Mouse (Mus musculus) CH12.LX (cell line): ENCODE measurements around the gene Foxe1. TPM values are rescaled to one million over a fixed set of nuclear protein-coding genes. Genes with fewer than 3 reads are reported as not detected.

Experiments
- DNase-seq: peaks from one replicate; pipeline ENCODE4 v3.0.0-alpha.2; 2013; ENCODE audit errors: extremely low read depth
- H3K27ac ChIP-seq: 2 replicates; pipeline ENCODE4 v1.5.1; 2012; ENCODE audit warnings: low read depth, mild to moderate bottlenecking, control low read depth, moderate library complexity; ENCODE audit not compliant: insufficient read depth
- H3K27me3 ChIP-seq: replicated peaks from 2 replicates; pipeline ENCODE3; 2012; ENCODE audit warnings: inconsistent platforms
- H3K36me3 ChIP-seq, 2 experiments: replicated peaks in 1 of 2; 2 replicates each; pipeline versions ENCODE3 to v1.6.1; 2012; ENCODE audit warnings: inconsistent platforms in 1 of 2, low read length in 1 of 2, mild to moderate bottlenecking in 1 of 2, mixed read lengths in 1 of 2, moderate library complexity in 1 of 2; ENCODE audit not compliant: control insufficient read depth in 1 of 2, insufficient read depth in 1 of 2
- H3K4me1 ChIP-seq, 2 experiments: 2 replicates each; pipeline ENCODE4 v1.6.1; 2012; ENCODE audit warnings: inconsistent platforms in 1 of 2, moderate library complexity in 1 of 2; ENCODE audit not compliant: insufficient read depth in 2 of 2, control insufficient read depth in 1 of 2
- H3K4me2 ChIP-seq: 2 replicates; pipeline ENCODE4 v1.6.1; 2012; ENCODE audit warnings: low read depth, mild to moderate bottlenecking, control low read depth; ENCODE audit not compliant: poor library complexity, insufficient read depth, severe bottlenecking
- H3K4me3 ChIP-seq, 3 experiments: fragments of 150-350 bp in 1 of 3; sonication (generic) in 1 of 3; replicated peaks in 1 of 3; 2 replicates each; pipeline versions ENCODE3 to v1.5.1; 2011 to 2012; ENCODE audit warnings: low read depth in 2 of 3, low read length in 2 of 3, mild to moderate bottlenecking in 2 of 3, moderate library complexity in 2 of 3, control low read depth in 1 of 3, improper control_type of control experiment in 1 of 3, inconsistent platforms in 1 of 3, mixed read lengths in 1 of 3; ENCODE audit not compliant: poor library complexity in 1 of 3
- H3K79me2 ChIP-seq: replicated peaks from 2 replicates; pipeline ENCODE4 v1.6.1; 2012; ENCODE audit warnings: mild to moderate bottlenecking, moderate library complexity; ENCODE audit not compliant: control insufficient read depth, poor library complexity, insufficient read depth, severe bottlenecking; ENCODE audit errors: extremely low read depth
- H3K9ac ChIP-seq: 2 replicates; pipeline ENCODE4 v1.6.1; 2012; ENCODE audit warnings: low read depth, mild to moderate bottlenecking, control low read depth, moderate library complexity; ENCODE audit not compliant: insufficient read depth
- H3K9me3 ChIP-seq: replicated peaks from 2 replicates; pipeline ENCODE3; 2012; ENCODE audit warnings: low read length, inconsistent platforms, mixed read lengths
- CHD2 ChIP-seq: IDR thresholded peaks from 2 replicates; pipeline ENCODE4 v1.6.1; 2011; ENCODE audit warnings: low read length, improper control_type of control experiment
- CTCF ChIP-seq, 2 experiments: IDR thresholded peaks in 1 of 2; conservative IDR thresholded peaks in 1 of 2; 2 replicates each; pipeline ENCODE4 v1.5.1; 2011 to 2012; ENCODE audit warnings: low read depth in 2 of 2, low read length in 2 of 2, improper control_type of control experiment in 1 of 2, inconsistent platforms in 1 of 2, mild to moderate bottlenecking in 1 of 2, moderate library complexity in 1 of 2
- ELF1 ChIP-seq: IDR thresholded peaks from 2 replicates; pipeline ENCODE4 v1.6.1; 2014; ENCODE audit warnings: low read depth, mild to moderate bottlenecking, inconsistent platforms, low read length, improper control_type of control experiment
- EP300 ChIP-seq: IDR thresholded peaks from 2 replicates; pipeline ENCODE4 v1.6.1; 2011; ENCODE audit warnings: low read length, improper control_type of control experiment
- JUN ChIP-seq: IDR thresholded peaks from 2 replicates; pipeline ENCODE4 v1.6.1; 2011; ENCODE audit warnings: low read depth, mild to moderate bottlenecking, low read length, improper control_type of control experiment, moderate library complexity; ENCODE audit not compliant: insufficient read depth
- KAT2A ChIP-seq: IDR thresholded peaks from 2 replicates; pipeline ENCODE4 v1.6.1; 2012; ENCODE audit warnings: low read length, improper control_type of control experiment, inconsistent platforms; ENCODE audit not compliant: insufficient replicate concordance
- MAX ChIP-seq: IDR thresholded peaks from 2 replicates; pipeline ENCODE4 v1.6.1; 2011; ENCODE audit warnings: low read length, improper control_type of control experiment
- MXI1 ChIP-seq: IDR thresholded peaks from 2 replicates; pipeline ENCODE4 v1.6.1; 2011; ENCODE audit warnings: mild to moderate bottlenecking, low read depth, low read length, improper control_type of control experiment
- MYC ChIP-seq: IDR thresholded peaks from 2 replicates; pipeline ENCODE4 v1.6.1; 2011; ENCODE audit warnings: low read depth, mild to moderate bottlenecking, improper control_type of control experiment, low read length
- PAX5 ChIP-seq: IDR thresholded peaks from 2 replicates; pipeline ENCODE4 v1.6.1; 2012; ENCODE audit warnings: low read length, inconsistent platforms, mixed read lengths
- POLR2A ChIP-seq: IDR thresholded peaks from 2 replicates; pipeline ENCODE4 v1.6.1; 2011; ENCODE audit warnings: low read depth, mild to moderate bottlenecking, improper control_type of control experiment, low read length
- RCOR1 ChIP-seq: conservative IDR thresholded peaks from 2 replicates; pipeline ENCODE4 v1.6.1; 2012; ENCODE audit warnings: low read depth, mild to moderate bottlenecking, inconsistent platforms, low read length, improper control_type of control experiment
- SIN3A ChIP-seq: IDR thresholded peaks from 2 replicates; pipeline ENCODE4 v1.6.1; 2012; ENCODE audit warnings: low read length, improper control_type of control experiment, inconsistent platforms
- SMC3 ChIP-seq: IDR thresholded peaks from 2 replicates; pipeline ENCODE4 v1.6.1; 2011; ENCODE audit warnings: low read depth, low read length, improper control_type of control experiment
- TBP ChIP-seq: conservative IDR thresholded peaks from 2 replicates; pipeline ENCODE4 v1.6.1; 2011; ENCODE audit warnings: low read depth, low read length, improper control_type of control experiment
- TCF12 ChIP-seq: IDR thresholded peaks from 2 replicates; pipeline ENCODE4 v1.6.1; 2014; ENCODE audit warnings: low read depth, mild to moderate bottlenecking, inconsistent platforms, low read length, improper control_type of control experiment
- UBTF ChIP-seq: IDR thresholded peaks from 2 replicates; pipeline ENCODE4 v1.6.1; 2012; ENCODE audit warnings: low read depth, mild to moderate bottlenecking, inconsistent platforms, low read length, improper control_type of control experiment, moderate library complexity
- ZMIZ1 ChIP-seq: IDR thresholded peaks from 2 replicates; pipeline ENCODE4 v1.6.1; 2012; ENCODE audit warnings: low read depth, mild to moderate bottlenecking, inconsistent platforms, low read length, improper control_type of control experiment
- ZNF384 ChIP-seq: IDR thresholded peaks from 2 replicates; pipeline ENCODE4 v1.6.1; 2012; ENCODE audit warnings: low read depth, low read length, improper control_type of control experiment, inconsistent platforms
- dilution Hi-C: fragments of 300-500 bp; cut with MboI; formaldehyde crosslinking; loops from 2 replicates; pipeline ENCODE4 v1.14.3; 2020; ENCODE audit warnings: low sequenced_read_pairs; ENCODE audit not compliant: extremely low pct_unique_long_range_greater_than_20kb, extremely low pct_ligation_motif_present
- in situ Hi-C: fragments of 300-500 bp; cut with MboI; formaldehyde crosslinking; loops from 3 replicates; pipeline ENCODE4 v1.14.3; 2019; ENCODE audit warnings: low sequenced_read_pairs, low pct_ligation_motif_present, low pct_unique_long_range_greater_than_20kb, mixed read lengths
- polyA plus RNA-seq: library from polyadenylated mRNA; unstranded; fragments of >175 nt; gene quantifications from 2 replicates; pipeline ENCODE4 v1.2.1, GENCODE M21; 2012; ENCODE audit warnings: low read depth; ENCODE audit not compliant: insufficient read length
- total RNA-seq, 2 experiments: library from RNA; depleted of rRNA; stranded (reverse); fragments of 300-350 nt in 1 of 2; fragments of >200 nt in 1 of 2; gene quantifications; 2 replicates each; pipeline ENCODE4 v1.2.3; 2012 to 2014

Foxe1 gene
- total and polyA plus RNA-seq, 3 experiments = not detected

DNA sequence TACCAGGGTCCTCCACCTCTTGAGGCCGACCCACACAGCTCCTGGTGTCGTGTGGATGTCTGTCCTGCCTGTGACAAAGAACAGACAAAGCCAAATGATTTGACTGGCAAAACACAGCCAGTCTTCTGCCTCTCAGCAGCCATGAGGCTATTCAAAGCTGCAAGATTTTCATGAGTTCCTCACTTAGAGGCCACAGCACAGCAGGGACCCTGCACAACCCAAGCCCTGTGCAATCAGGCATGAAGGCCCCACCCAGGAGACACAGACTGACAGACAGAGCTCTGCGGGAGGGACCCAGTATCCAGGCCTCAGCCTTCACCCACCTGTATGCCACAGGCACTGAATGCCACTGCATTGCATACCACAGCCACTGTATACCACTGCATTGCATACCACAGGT, 14.5 kb upstream of the Foxe1 start:
- peak; percentile 83 for DNase-seq
- Histone ChIP-seq H3K27ac (no peak overlapping the region), H3K9ac (no peak overlapping the region), H3K9me3 (peaks cover 5% of the 10 kb centered on the region), H3K27me3 (no peaks in the 10 kb centered on the region), H3K4me2 (0 out of 2 replicates have a peak overlapping the region, but pooled peaks have one; percentile 23), H3K79me2 (no peaks in the 10 kb centered on the region), H3K4me3 (peak overlapping the region in 1 of 3 experiments; percentile 40), H3K4me1 (peaks cover 5 to 38% of the 10 kb centered on the region in 2 experiments), H3K36me3 (no peaks in the 10 kb centered on the region)
- in situ Hi-C loops = no loop called here
- dilution Hi-C loops = no loop called here
- TF ChIP-seq UBTF = no peak
- TF ChIP-seq RCOR1 = no peak
- no peak for TF ChIP-seq ZNF384
- TF ChIP-seq JUN = no peak
- TF ChIP-seq POLR2A = no peak
- TF ChIP-seq TCF12 = no peak
- TF ChIP-seq TBP = no peak
- no peak for TF ChIP-seq MAX
- no peak for TF ChIP-seq MXI1
- no peak for TF ChIP-seq ZMIZ1
- no peak for TF ChIP-seq CHD2
- no peak for TF ChIP-seq PAX5
- TF ChIP-seq ELF1 = no peak
- no peak for TF ChIP-seq MYC
- no peak for TF ChIP-seq KAT2A
- TF ChIP-seq EP300 = no peak

DNA sequence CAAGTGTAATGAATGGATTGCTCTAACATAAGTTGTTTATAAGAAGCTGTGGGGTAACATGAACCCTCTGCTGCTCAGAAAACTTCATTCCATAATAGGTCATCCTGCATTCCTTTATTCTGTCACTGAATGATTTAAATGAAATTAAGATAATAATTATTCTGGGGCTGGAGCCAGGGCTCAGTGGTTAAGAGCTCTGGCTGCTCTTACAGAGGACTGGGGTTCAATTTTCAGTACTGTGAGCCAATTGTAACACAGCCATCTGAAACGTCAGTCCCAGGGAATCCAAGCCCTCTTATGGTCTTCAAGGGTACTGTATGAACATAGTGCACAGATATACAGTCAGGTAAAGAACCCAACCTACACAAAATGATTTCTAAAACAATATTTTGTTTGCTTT, 7.6 kb upstream of the Foxe1 start:
- DNase-seq = no peak
- no peak for TF ChIP-seq ZNF384
- TF ChIP-seq CTCF (conservative IDR thresholded peaks at IDR 0.05 in 1 of 2, IDR thresholded peaks at IDR 0.05 in 1 of 2; ENCODE audit: low read depth in 2 of 2, low read length in 2 of 2) = peak in 1 of 2 experiments; percentile 15; a peak in 1 of 4 replicates
- TF ChIP-seq SIN3A = no peak
- peak; percentile 8; the same call in 1 of the 2 replicates for TF ChIP-seq SMC3
- no peak for TF ChIP-seq JUN
- TF ChIP-seq, all 38 proteins: peak for 2
- H3K4me2 ChIP-seq = no peak overlapping the region
- no peak overlapping the region for H3K4me3 ChIP-seq
- H3K36me3 ChIP-seq = no peaks in the 10 kb centered on the region
- H3K27me3 ChIP-seq = no peaks in the 10 kb centered on the region
- H3K9ac ChIP-seq = no peak overlapping the region
- no peaks in the 10 kb centered on the region for H3K79me2 ChIP-seq
- in situ Hi-C loops = no loop called here
- dilution Hi-C loops = no loop called here
- H3K27ac ChIP-seq = no peak overlapping the region
- 0 out of 4 replicates have a peak, but pooled peaks cover 0 to 4% of the 10 kb centered on the region in 2 experiments for H3K4me1 ChIP-seq
- H3K9me3 ChIP-seq = no peaks in the 10 kb centered on the region
